Mouse (Mus musculus) embryonic facial prominence, embryonic 13.5 days (tissue): ENCODE data around the gene Grk6. TPM values are rescaled to one million over a fixed set of nuclear protein-coding genes. Genes with fewer than 3 reads are reported as not detected.

Experiments
- ATAC-seq: fragments of 200-750 bp; cut with Nextera tagmentation; 2 replicates; pipeline ENCODE4 v1.8.0; 2017; ENCODE audit warnings: low read depth; ENCODE audit not compliant: insufficient number of reproducible peaks, insufficient read depth, low FRiP score, low TSS enrichment
- H3K27ac ChIP-seq: fragments of 300-500 bp; sonication (generic); 2 replicates; pipeline ENCODE4 v1.5.1; 2015; ENCODE audit warnings: moderate library complexity, mild to moderate bottlenecking, inconsistent platforms
- H3K27me3 ChIP-seq: fragments of 300-500 bp; sonication (generic); 2 replicates; pipeline ENCODE4 v1.6.1; 2015; ENCODE audit warnings: mild to moderate bottlenecking, inconsistent platforms
- H3K36me3 ChIP-seq: fragments of 300-500 bp; sonication (generic); 2 replicates; pipeline ENCODE4 v1.6.1; 2015; ENCODE audit warnings: mild to moderate bottlenecking, inconsistent platforms
- H3K4me1 ChIP-seq: fragments of 300-500 bp; sonication (generic); 2 replicates; pipeline ENCODE4 v1.6.1; 2015; ENCODE audit warnings: inconsistent platforms
- H3K4me2 ChIP-seq: fragments of 300-500 bp; sonication (generic); 2 replicates; pipeline ENCODE4 v1.6.1; 2015; ENCODE audit warnings: moderate library complexity, mild to moderate bottlenecking, inconsistent platforms
- H3K4me3 ChIP-seq: fragments of 300-500 bp; sonication (generic); 2 replicates; pipeline ENCODE4 v1.5.1; 2015; ENCODE audit warnings: mild to moderate bottlenecking, inconsistent platforms
- H3K9ac ChIP-seq: fragments of 300-500 bp; sonication (generic); 2 replicates; pipeline ENCODE4 v1.6.1; 2015; ENCODE audit warnings: mild to moderate bottlenecking, inconsistent platforms
- H3K9me3 ChIP-seq: fragments of 300-500 bp; sonication (generic); 2 replicates; pipeline ENCODE4 v1.6.1; 2016; ENCODE audit warnings: inconsistent platforms
- WGBS: fragments of 180-500 bp; shearing (Covaris S2); methylation state at CpG from one replicate; pipeline ENCODE4 v1.1.7; 2015; ENCODE audit warnings: mixed read lengths; 5-methylcytosine and 5-hydroxymethylcytosine counted together
- polyA plus RNA-seq: library from polyadenylated mRNA; unstranded; fragments of >200 nt; fragmentation: Nextera tagmentation; extraction: Ambion mirVana; gene quantifications from 2 replicates; pipeline ENCODE4 v1.2.1, GENCODE M21; 2015

The Grk6 gene
- polyA plus RNA-seq, 1 experiment from 2014 or later, result 36.4 TPM

DNA sequence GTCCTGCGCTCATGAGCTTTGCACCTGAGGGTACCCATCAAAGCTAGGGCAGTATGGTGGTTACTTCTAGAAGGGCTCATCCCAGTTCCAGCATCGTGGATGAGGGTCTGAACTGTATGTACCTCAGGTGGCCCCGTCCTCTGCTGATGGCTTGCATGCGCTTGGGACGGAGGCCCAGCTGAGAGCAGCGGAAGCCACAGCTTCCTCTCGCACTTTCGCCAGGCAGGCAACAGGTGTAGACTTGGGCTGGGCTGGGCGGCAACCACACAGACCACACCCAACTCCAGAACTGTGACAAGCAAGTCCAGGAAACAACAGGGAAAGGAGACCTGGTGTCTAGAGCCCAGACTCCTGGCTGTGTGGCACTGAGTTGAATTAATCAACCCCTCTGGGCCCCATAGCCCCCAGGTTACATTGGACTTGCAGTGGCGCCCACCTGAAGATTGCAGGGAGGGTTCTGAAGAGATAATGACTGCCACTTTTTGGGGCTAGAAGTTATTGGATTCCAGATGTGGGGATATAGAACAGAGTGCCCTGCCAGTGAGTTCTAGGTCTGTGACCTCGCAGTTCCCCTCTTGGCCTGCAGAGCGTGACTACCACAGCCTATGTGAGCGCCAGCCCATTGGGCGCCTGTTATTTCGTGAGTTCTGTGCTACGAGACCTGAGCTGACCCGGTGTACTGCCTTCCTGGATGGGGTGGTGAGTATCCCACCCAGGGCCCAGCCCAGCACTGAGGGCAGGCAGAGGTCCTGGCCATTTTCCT lies 5.0 kb downstream of the Grk6 start:
- WGBS, result 91% methylated on average over 17 of the region's 17 CpGs
- Histone ChIP-seq H3K9me3 (no peaks in the 10 kb centered on the region), H3K9ac (no peak overlapping the region), H3K4me1 (peaks cover 30% of the 10 kb centered on the region), H3K4me2 (no peak overlapping the region), H3K36me3 (peaks cover 56% of the 10 kb centered on the region), H3K27me3 (no peaks in the 10 kb centered on the region), H3K4me3 (no peak overlapping the region), H3K27ac (no peak overlapping the region)
- no peak for ATAC-seq

DNA sequence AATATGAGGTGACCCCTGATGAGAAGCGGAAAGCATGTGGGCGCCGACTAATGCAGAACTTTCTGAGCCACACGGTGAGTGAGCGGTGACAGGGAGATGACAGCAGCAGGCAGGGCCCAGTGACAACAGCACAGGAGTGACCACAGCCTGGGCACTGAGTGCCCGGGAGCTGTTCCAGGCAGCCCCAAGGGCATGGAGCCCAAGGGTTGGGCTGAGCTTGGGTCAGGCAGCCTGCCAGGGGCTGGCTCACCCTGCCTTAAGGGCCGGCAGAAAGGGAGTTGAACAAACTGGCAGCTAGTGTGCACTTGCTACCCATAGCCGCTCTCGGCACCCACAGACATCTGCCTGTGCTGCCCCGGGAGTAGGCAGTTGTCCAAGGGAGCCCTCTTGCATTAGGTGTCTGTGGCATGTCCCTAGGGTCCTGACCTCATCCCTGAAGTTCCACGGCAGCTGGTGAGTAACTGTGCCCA lies 5.7 kb downstream of the Grk6 start:
- Histone ChIP-seq H3K9me3 (no peaks in the 10 kb centered on the region), H3K4me3 (no peak overlapping the region), H3K9ac (no peak overlapping the region), H3K27ac (no peak overlapping the region), H3K4me2 (no peak overlapping the region), H3K27me3 (no peaks in the 10 kb centered on the region), H3K36me3 (peaks cover 63% of the 10 kb centered on the region), H3K4me1 (peaks cover 30% of the 10 kb centered on the region)
- ATAC-seq, result no peak
- 92% methylated on average over 11 of the region's 11 CpGs for WGBS

DNA sequence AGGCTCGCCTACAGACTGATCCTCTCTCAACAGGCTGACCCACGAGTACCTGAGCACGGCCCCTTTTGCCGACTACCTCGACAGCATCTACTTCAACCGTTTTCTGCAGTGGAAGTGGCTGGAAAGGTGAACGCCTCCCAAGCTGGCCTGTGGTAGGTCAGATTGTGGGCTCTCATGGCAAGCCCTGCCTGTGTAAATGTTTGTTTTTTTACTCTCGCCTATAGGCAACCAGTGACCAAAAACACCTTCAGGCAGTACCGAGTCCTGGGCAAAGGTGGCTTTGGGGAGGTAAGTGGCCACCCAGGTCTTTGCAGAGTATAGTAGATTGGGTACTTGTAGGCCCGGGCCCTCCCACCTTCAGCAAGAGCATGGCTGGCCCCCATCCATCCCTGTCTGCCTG lies 6.4 kb downstream of the Grk6 start:
- peak overlapping the region; percentile 27; the same call in 1 of the 2 replicates for H3K9ac ChIP-seq
- no peak overlapping the region for H3K4me2 ChIP-seq
- H3K27me3 ChIP-seq, result no peaks in the 10 kb centered on the region
- ATAC-seq, result no peak
- no peak overlapping the region for H3K4me3 ChIP-seq
- no peak overlapping the region for H3K27ac ChIP-seq
- H3K4me1 ChIP-seq, result peaks cover 23% of the 10 kb centered on the region
- WGBS, result 91% methylated on average over 10 of the region's 10 CpGs
- H3K36me3 ChIP-seq, result peaks cover 70% of the 10 kb centered on the region
- H3K9me3 ChIP-seq, result no peaks in the 10 kb centered on the region

DNA sequence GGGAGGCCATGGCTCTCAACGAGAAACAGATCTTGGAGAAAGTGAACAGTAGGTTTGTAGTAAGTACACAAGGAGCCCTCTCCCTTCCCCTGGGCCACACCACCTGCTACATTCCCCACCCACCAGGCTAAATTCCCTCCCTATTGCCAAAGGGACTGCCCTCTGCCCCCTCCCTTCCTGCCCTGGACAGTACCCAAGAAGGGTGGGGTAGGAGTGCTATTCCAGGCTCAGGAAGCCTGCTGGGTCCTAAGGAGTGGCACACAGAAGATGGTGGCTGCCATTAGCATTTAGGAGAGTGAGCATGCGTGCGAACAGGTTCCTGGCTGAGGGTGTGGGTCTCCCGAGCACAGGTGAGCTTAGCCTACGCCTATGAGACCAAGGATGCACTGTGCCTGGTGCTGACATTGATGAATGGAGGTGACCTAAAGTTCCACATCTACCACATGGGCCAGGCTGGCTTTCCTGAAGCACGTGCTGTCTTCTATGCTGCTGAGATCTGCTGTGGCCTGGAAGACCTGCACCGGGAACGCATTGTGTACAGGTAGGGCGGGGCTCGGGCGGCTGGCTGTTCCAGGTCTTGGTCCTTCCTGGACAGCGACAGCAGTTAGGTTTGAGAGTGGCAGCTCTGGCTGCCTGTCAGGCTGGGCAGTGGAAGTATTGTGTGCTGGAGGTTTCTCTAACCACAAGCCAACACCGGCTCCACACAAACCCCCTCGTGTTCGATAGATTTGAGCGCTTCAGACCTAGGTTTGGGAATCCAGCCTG lies 7.1 kb downstream of the Grk6 start:
- Histone ChIP-seq H3K27me3 (no peaks in the 10 kb centered on the region), H3K4me1 (peaks cover 17% of the 10 kb centered on the region), H3K36me3 (peaks cover 76% of the 10 kb centered on the region), H3K27ac (no peak overlapping the region), H3K9me3 (no peaks in the 10 kb centered on the region), H3K9ac (peak overlapping the region; percentile 27; the same call in 1 of the 2 replicates), H3K4me3 (no peak overlapping the region), H3K4me2 (no peak overlapping the region)
- WGBS, result 94% methylated on average over 16 of the region's 16 CpGs
- ATAC-seq, result no peak

DNA sequence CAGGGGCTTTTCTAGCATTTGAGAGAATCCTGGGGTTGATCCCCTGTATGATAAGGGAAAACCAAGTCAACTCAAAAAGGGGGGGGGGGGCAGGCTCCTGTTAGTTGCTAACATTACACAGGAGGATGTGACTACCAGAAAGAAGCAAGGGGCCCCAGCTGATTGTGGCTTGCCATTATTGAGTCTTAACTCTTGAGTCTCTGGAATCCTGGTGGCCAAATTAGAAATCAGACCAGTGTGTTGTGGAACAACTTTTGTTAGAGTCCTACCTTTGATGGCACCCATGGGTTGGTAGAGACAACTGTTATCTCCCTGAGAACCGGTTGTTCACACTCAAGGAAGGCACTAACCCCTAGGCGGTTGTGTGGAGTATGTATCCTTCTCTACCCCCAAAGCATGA lies 18.1 kb downstream of the Grk6 start:
- peaks cover 43% of the 10 kb centered on the region for H3K36me3 ChIP-seq
- 49% methylated on average over 2 of the region's 2 CpGs for WGBS
- peaks cover 31% of the 10 kb centered on the region for H3K4me1 ChIP-seq

DNA sequence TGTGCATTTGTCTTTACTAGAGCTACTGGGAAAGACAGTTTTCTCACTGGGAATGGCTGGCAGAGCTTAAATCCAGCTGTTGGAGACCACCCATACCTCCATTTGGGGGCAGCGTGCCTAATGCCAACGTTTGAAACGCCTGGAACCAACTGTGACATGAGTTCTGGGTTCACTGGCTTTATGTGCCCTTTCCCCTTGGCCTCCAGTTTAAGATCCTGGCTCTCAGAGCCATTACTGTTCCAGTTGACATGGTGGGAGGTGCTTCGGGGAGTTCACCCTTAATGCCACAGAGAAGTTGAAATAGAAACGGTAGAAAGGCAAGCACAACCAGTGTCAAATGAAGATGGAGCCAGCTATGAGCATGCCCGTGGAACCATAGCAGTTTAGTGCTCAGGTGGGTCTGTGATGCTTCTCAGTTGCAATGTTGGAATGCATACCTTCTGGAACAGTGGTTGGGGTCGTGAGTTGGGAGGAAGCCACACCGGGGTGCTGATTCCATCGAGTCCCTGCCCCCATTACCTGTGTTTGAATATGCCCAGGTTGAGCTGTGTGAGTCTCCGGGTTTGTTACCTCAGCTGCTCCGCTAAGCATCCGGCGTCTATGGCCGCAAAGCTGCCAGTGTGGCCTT lies 18.6 kb downstream of the Grk6 start:
- 10% methylated on average over 14 of the region's 14 CpGs for WGBS
- no peaks in the 10 kb centered on the region for H3K9me3 ChIP-seq
- peaks cover 38% of the 10 kb centered on the region for H3K36me3 ChIP-seq
- H3K4me1 ChIP-seq, result peaks cover 31% of the 10 kb centered on the region
- peak overlapping the region; percentile 5; the same call in 1 of the 2 replicates for H3K27ac ChIP-seq
- H3K4me2 ChIP-seq, result peak overlapping the region; percentile 89
- peak overlapping the region; percentile 75 for H3K4me3 ChIP-seq
- ATAC-seq, result no peak
- no peaks in the 10 kb centered on the region for H3K27me3 ChIP-seq
- H3K9ac ChIP-seq, result peak overlapping the region; percentile 85

More for the DNA sequence above, 18.1 kb downstream of the Grk6 start:
- 0 out of 2 replicates have a peak overlapping the region, but pooled peaks have one; percentile 75 for H3K4me3 ChIP-seq
- H3K9ac ChIP-seq, result no peak overlapping the region
- H3K27me3 ChIP-seq, result no peaks in the 10 kb centered on the region
- ATAC-seq, result no peak
- H3K9me3 ChIP-seq, result no peaks in the 10 kb centered on the region
- no peak overlapping the region for H3K4me2 ChIP-seq
- H3K27ac ChIP-seq, result no peak overlapping the region

DNA sequence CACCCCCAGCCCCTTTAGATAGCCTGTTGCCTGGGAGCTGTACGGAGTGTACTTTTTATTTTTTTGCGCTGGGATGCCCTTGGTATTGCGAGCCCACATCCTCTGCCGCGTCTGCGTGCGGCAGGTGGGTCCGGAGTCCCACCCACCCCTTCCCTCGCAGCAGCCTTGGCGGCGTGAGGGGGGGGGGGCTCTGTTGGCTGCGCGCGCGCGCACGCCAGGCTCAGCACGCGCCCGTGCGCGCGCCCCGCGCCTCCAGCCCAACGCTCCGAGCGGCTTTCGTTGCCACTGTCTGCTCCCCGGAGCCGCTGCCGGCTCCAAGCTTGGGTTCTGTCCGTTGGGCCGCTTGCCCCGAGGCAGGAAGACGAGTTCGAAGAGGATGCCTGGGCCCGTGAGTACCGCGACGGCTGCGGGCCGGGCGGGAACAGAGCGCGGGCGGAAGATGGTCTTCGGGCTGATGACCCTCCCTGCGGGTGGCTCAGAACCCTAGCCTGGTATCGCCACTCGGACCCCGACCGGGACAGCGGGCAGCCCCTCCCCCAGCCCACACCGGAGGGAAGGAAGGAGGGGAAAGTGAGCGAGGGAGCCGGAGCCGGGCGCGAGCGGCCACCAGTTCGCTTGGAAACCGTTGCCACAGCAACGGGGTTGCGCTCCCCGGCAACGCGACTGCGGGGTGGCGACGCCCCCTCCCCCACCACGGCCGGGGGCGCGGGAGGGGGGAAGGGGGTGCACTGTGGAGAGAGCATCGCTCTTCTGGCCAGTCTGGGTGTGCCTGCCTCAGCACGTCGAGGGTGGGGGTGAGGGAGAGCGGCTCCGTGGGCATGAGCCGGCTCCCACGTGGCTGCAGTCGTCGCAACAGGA lies 19.4 kb downstream of the Grk6 start, which contains the start of gene Prr7:
Prr7 (plus strand) TSS at position 241 of the 858 bp plus-strand sequence.
- peak within 1 kb of the TSS; percentile 86 for H3K27ac ChIP-seq
- H3K9me3 ChIP-seq, result no peaks in the 10 kb centered on the region
- WGBS, result under 1% methylated on average over 71 of the region's 84 CpGs
- H3K36me3 ChIP-seq, result peaks cover 30% of the 10 kb centered on the region
- ATAC-seq, result peak; percentile 75
- peak within 1 kb of the TSS; percentile 89 for H3K4me2 ChIP-seq
- peak within 1 kb of the TSS; percentile 75 for H3K4me3 ChIP-seq
- H3K4me1 ChIP-seq, result peaks cover 36% of the 10 kb centered on the region
- no peaks in the 10 kb centered on the region for H3K27me3 ChIP-seq
- peak within 1 kb of the TSS; percentile 85 for H3K9ac ChIP-seq

DNA sequence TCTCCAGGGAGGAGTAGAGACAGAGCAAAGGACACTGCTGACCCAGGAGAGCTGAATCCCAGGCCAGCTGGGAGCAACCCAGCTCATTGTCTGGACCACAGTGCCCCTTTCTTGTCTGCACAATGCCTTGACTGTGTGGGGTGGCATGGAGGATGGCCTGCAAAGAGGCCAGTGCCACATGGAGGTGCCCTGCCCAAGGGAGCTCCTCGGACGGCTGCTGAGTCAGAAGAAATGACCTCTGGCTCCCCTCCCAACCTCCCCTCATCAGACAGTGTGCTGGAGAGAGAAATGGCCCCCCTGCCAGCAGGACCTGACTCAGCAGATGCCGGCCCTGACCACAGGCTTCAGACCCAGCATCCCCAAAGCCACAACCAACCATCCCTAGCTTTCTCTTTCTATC lies 20.3 kb downstream of the Grk6 start:
- peaks cover 21% of the 10 kb centered on the region for H3K36me3 ChIP-seq
- no peak for ATAC-seq
- H3K4me2 ChIP-seq, result peak overlapping the region; percentile 89
- H3K4me3 ChIP-seq, result peak overlapping the region; percentile 75
- H3K9ac ChIP-seq, result peak overlapping the region; percentile 85
- no peaks in the 10 kb centered on the region for H3K9me3 ChIP-seq
- H3K27ac ChIP-seq, result peak overlapping the region; percentile 86; the same call in 1 of the 2 replicates
- H3K4me1 ChIP-seq, result peaks cover 38% of the 10 kb centered on the region
- H3K27me3 ChIP-seq, result no peaks in the 10 kb centered on the region
- WGBS, result 17% methylated on average over 3 of the region's 3 CpGs

DNA sequence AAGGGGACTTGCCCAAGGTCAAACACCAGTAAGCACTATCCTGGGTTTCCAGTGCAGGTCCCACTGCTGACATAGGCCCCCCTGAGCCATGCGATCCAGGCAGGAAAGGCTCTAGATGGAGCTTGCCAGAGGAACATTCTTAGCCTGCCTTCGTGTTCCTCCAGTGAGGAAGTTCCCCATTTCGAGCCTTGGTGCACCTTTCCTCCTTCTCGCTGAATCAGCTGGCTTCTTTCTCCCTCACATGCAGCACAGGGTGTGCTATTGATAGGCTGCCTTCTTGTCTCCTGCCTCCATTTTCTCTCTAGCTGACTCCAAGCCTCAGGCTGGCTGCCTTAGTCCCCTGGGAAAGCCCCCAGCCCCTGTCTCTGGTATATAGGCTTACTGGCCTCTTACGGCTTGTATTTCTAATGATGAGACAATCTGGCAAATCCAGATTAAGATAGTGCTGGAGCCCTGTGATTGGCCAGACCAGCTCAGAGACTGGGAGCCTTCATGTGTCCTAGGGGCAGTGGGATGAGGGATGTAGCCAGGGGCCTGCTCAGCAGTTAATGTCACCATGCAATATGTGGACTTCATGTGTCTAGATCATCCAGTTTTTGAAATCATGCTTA lies 21.1 kb downstream of the Grk6 start:
- no peaks in the 10 kb centered on the region for H3K9me3 ChIP-seq
- H3K27me3 ChIP-seq, result no peaks in the 10 kb centered on the region
- ATAC-seq, result no peak
- H3K36me3 ChIP-seq, result peaks cover 14% of the 10 kb centered on the region
- no peak overlapping the region for H3K4me3 ChIP-seq
- peaks cover 46% of the 10 kb centered on the region for H3K4me1 ChIP-seq
- H3K9ac ChIP-seq, result peak overlapping the region; percentile 44; the same call in 1 of the 2 replicates
- WGBS, result 76% methylated on average over 5 of the region's 5 CpGs
- no peak overlapping the region for H3K27ac ChIP-seq
- H3K4me2 ChIP-seq, result no peak overlapping the region; the same call in 1 of the 2 replicates

DNA sequence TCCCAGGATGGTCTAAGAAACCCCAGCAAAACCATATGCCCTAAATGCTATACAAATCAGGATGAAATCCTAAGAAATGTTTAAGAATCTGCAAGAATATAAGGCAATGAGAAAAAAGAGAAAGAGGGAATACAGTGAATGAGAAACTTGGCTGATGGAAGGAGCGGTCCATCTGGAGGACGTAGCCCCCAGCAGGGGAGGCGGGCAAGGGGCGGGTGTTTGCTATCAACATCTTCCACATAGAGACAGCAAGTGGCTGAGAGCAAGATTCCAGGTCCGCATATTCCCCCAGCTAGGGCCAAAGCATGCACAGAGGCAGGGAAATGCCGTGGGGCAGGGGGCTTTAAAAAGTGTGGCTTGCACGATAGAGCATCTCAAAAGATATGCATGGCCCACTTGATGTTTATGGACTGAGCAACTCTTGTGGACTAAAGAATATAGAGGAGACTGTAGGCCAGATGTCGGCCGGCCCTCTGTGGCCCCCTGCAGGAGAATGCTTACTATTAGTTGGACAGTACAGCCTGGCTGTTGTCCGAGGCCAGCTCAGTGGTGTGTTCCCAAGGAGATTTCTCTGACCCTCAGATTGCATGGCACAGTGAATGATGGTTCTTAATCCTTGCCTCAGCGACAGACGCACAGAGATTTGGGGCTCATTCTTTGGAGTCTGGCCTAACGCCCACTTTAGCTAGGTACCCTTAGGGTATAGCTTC lies 24.1 kb downstream of the Grk6 start:
- Histone ChIP-seq H3K27ac (no peak overlapping the region), H3K4me2 (no peak overlapping the region), H3K4me3 (no peak overlapping the region), H3K4me1 (peaks cover 61% of the 10 kb centered on the region), H3K27me3 (no peaks in the 10 kb centered on the region; the same call in 1 of the 2 replicates), H3K36me3 (peaks cover 3% of the 10 kb centered on the region), H3K9ac (no peak overlapping the region), H3K9me3 (no peaks in the 10 kb centered on the region)
- WGBS, result 49% methylated on average over 13 of the region's 13 CpGs
- ATAC-seq, result no peak
